Mouse (Mus musculus) megakaryocyte, embryonic 14.5 days (primary cell): ENCODE results near the gene Snai3. TPM values are rescaled to one million over a fixed set of nuclear protein-coding genes. Genes with fewer than 3 reads are reported as not detected.

ENCODE experiments used
- H3K27me3 ChIP-seq: replicated peaks from 2 replicates; pipeline ENCODE3; 2012; ENCODE audit warnings: inconsistent platforms
- H3K36me3 ChIP-seq: replicated peaks from 2 replicates; pipeline ENCODE3; 2012; ENCODE audit warnings: low read length, inconsistent platforms, mixed read lengths
- H3K4me1 ChIP-seq: 2 replicates; pipeline ENCODE4 v1.6.1; 2012; ENCODE audit warnings: inconsistent platforms
- H3K4me3 ChIP-seq: replicated peaks from 2 replicates; pipeline ENCODE3; 2012; ENCODE audit warnings: moderate library complexity, mild to moderate bottlenecking, inconsistent platforms
- H3K9me3 ChIP-seq: 2 replicates; pipeline ENCODE4 v1.6.1; 2012; ENCODE audit warnings: inconsistent platforms
- FLI1 ChIP-seq: IDR thresholded peaks from 2 replicates; pipeline ENCODE4 v1.6.1; 2012; ENCODE audit warnings: low read length, inconsistent platforms, mixed read lengths
- GATA1 ChIP-seq: IDR thresholded peaks from 3 replicates; pipeline ENCODE4 v1.6.1; 2012; ENCODE audit warnings: mixed read lengths, low read length, inconsistent platforms, borderline replicate concordance
- polyA plus RNA-seq: library from polyadenylated mRNA; stranded (reverse); fragments of >175 nt; gene quantifications from 2 replicates; pipeline ENCODE4 v1.2.3, GENCODE M21; 2012; ENCODE audit warnings: low replicate concordance; ENCODE audit not compliant: insufficient read depth

The Snai3 gene
- polyA plus RNA-seq, 1 experiment = 8.0 TPM

DNA sequence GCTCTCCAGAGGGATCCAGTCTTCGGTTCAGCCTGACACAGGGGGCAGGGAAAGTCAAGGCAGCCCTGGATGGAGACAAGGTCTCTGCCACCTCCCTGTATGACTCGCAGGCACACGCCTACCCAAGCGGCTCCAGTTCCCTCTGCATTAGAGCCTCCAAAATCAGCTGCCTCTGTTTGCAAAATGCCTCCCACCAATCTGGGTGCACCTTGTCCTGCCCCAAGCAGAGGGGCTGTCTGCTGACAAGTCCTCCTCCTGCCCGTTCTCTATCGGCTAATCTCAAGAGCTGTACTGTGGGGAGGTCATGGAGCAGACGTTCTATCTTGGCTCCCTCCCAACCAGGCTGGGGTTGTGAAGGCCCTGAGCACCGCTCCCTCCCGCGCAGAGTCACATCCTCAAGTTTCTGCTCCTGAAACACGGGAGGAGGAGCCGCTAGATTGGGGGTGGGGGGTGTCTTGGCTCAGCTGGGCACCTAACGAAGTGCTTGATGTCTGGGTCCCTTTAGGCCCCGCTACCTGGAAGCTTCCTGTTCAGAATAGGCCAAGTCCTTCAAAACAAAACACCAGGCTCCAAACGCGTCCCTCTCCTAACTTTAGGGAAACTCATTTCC is 14.5 kb upstream of the Snai3 start:
- Histone ChIP-seq H3K36me3 (peaks cover 72% of the 10 kb centered on the region), H3K4me1 (peaks cover 74% of the 10 kb centered on the region), H3K9me3 (no peaks in the 10 kb centered on the region), H3K4me3 (peak overlapping the region; percentile 91), H3K27me3 (no peaks in the 10 kb centered on the region)
- TF ChIP-seq GATA1 (no peak), FLI1 (no peak)

DNA sequence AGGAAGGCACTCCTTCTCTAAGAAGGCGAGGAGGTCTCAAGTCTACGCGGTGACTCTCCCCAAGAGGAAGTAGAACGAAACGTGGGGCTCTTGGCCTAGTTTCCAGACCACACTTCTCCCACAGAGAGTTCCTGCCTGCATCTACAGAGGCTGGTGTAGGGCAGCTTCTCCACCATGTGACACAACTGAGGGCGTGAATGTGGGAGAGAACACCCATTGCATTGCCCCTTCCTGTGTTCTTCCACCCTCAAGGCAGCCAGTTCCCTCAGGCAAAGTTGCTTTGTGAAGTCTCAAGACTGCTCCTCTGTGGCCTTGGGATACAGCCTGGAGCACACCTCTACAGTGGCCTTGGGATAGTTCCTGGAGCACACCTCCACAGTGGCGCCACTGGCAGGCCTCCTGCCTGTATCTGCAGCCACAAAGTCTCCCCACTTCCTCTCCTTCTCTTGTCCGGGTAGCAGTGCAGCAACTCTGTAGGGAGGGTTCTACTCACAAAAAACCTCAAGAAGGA is 13.4 kb upstream of the Snai3 start:
- Histone ChIP-seq H3K4me3 (peak overlapping the region; percentile 91), H3K36me3 (peaks cover 72% of the 10 kb centered on the region), H3K9me3 (no peaks in the 10 kb centered on the region), H3K4me1 (peaks cover 82% of the 10 kb centered on the region), H3K27me3 (no peaks in the 10 kb centered on the region)
- no peak for TF ChIP-seq FLI1
- no peak for TF ChIP-seq GATA1

DNA sequence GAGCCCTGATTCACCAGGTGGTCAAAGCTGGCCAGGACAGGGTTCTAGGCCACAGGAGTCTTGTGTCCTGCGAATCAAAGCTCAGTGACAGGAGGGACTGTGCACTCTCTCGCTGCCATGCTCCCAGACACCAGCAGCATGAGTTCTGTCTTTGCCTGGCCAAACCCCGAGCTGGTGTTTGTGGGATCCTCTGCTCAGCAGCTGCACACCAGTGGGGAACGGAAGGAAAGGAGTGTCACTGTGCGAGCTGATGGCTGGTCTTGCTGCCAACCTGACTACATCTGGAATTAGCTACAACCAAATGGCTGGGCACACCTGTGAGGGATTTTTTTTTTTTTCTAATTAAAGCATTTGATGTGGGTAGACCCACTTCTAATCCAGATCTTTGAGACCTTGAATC is 10.2 kb upstream of the Snai3 start:
- Histone ChIP-seq H3K36me3 (peaks cover 83% of the 10 kb centered on the region), H3K4me1 (peaks cover 91% of the 10 kb centered on the region), H3K27me3 (no peaks in the 10 kb centered on the region), H3K9me3 (no peaks in the 10 kb centered on the region), H3K4me3 (peak overlapping the region; percentile 15)
- TF ChIP-seq GATA1 (no peak), FLI1 (no peak)

DNA sequence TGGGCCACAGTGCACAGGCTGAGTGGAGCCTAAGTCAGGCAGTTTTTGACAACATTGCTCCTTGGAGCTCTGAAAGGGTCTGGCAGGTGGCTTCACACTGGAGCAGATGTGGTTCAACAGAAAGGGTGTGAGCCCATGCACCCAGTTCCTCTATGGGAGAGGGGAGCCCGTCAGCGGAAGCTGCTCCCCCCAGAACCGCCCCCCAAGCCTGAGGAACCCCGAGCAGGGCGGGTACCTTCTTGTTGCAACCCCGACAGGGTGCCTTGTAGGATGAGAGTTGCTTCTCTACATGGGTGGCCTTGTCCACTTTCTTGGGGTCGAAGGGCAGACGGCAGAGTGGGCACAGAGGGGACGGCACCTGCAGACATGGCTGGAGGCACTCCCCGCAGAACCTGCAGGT is 9.4 kb upstream of the Snai3 start:
- no peaks in the 10 kb centered on the region for H3K27me3 ChIP-seq
- no peak overlapping the region for H3K4me3 ChIP-seq
- H3K9me3 ChIP-seq = no peaks in the 10 kb centered on the region
- H3K36me3 ChIP-seq = peaks cover 91% of the 10 kb centered on the region
- H3K4me1 ChIP-seq = peaks cover 96% of the 10 kb centered on the region
- TF ChIP-seq FLI1 = no peak
- TF ChIP-seq GATA1 = no peak

DNA sequence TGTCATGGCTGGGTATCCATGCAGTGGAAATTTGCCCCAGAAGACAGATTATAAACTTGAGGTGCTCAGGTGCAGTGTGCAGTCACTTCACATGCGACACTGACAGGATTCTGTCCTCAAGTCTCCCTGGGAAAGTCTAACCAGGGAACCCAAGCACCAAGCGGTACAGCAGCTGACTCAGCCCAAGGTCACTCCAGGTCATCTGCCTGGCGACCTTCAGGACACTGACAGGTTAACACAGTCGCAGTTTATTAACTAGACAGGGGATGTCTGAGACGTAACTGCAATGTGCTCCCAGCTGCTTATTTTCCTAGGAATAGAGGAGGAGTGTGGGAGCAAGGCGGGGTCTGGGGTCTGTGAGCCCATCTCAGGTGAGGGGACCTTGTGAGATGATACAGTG is 8.9 kb upstream of the Snai3 start:
- H3K9me3 ChIP-seq = no peaks in the 10 kb centered on the region
- peaks cover 96% of the 10 kb centered on the region for H3K4me1 ChIP-seq
- TF ChIP-seq GATA1 (no peak), FLI1 (no peak)
- no peaks in the 10 kb centered on the region for H3K27me3 ChIP-seq
- H3K4me3 ChIP-seq = no peak overlapping the region
- peaks cover 93% of the 10 kb centered on the region for H3K36me3 ChIP-seq

DNA sequence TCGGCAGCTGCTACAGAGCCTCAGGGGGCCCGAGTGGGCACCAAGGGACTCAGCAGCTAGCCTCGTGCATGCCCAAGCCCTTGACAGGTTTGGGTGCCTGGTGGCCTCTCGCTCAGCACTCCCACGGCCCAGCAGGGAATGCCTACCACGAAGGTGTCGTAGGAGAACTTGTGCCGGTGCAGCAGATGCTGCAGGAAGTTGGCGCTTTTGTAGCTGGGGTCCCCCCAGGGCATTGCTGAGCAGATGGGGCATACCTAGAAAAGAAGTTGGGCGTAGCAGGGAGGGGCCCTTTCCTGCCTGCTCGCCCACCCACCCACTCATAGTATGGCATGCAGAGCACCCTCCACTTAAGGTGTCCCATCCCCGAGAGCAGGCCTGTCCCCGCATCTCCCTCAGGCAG is 7.3 kb upstream of the Snai3 start:
- TF ChIP-seq GATA1 = no peak
- no peak for TF ChIP-seq FLI1
- Histone ChIP-seq H3K4me3 (no peak overlapping the region), H3K9me3 (no peaks in the 10 kb centered on the region), H3K4me1 (peaks cover 96% of the 10 kb centered on the region), H3K27me3 (no peaks in the 10 kb centered on the region), H3K36me3 (peaks cover 79% of the 10 kb centered on the region)

DNA sequence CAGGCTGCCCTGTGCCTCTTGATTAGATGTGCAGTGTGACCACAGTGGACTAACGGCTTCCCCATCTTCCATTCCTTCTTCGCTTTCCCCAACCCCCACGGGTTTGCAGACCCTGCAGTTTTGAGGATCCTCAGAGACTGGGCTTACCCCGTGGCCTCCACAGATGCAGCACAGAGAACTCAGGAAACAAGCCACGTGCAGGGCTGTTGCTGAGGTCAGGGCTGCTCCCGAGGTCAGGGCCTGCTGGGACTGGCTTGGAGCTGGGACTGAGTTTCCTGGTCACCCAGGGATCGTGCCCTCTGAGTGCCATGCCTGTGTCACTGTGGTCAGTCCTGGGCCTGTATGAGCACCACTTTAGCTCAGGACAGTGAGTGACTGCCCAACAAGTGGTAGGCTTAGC is 4.5 kb upstream of the Snai3 start:
- Histone ChIP-seq H3K4me3 (peak overlapping the region; percentile 79), H3K4me1 (peaks cover 97% of the 10 kb centered on the region), H3K27me3 (no peaks in the 10 kb centered on the region), H3K36me3 (peaks cover 52% of the 10 kb centered on the region), H3K9me3 (no peaks in the 10 kb centered on the region)
- TF ChIP-seq FLI1 = no peak
- no peak for TF ChIP-seq GATA1

DNA sequence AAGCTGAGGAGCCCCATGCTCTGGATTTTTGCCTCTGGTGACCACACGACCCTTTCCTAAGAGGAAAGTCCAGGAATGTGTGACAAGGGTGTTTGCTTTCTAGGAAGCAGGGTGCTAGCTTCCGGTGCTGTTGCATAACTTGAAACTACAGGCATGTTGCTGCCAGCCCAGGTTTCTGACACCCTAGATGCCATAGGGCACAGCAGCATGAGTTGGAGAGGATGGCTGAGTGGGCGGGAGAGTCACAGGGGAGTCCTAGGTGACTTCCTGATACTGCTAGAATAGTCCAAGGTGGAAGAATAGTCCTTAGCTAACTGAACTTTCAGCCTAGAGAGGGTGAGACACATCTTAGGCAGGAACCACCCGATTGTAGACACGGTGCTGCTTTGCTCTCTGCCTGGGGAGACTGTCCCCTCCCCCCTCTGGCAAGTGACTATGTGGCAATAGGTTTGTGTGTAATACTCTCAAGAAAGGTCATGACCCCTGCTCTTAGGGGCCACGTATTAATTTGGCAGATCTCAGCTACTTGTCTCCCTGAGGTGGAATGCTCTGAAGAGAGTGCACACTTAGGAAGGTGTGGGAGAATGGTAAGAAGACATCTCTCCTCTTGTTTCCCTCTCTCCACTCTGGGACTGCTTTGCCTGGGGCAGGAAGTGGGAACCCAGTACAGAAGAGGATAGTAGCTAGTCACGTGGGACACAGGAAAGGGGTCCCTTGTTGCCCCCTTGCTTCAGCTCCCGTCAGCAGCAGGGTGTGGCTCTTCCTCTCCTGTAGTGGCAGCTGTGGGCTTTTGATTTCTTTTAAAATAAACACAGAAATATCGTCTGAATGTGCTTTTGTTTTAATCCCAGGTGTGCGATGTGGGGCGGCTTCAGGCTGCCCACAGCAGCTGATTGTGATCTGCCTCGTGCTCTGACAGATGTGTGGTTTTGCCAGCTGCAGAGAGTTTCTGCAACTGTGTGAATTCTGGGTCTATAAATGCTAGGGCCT is 3.4 kb upstream of the Snai3 start:
- Histone ChIP-seq H3K4me3 (peak overlapping the region; percentile 62), H3K9me3 (no peaks in the 10 kb centered on the region), H3K27me3 (no peaks in the 10 kb centered on the region), H3K4me1 (peaks cover 97% of the 10 kb centered on the region), H3K36me3 (peaks cover 42% of the 10 kb centered on the region)
- no peak for TF ChIP-seq FLI1
- no peak for TF ChIP-seq GATA1

DNA sequence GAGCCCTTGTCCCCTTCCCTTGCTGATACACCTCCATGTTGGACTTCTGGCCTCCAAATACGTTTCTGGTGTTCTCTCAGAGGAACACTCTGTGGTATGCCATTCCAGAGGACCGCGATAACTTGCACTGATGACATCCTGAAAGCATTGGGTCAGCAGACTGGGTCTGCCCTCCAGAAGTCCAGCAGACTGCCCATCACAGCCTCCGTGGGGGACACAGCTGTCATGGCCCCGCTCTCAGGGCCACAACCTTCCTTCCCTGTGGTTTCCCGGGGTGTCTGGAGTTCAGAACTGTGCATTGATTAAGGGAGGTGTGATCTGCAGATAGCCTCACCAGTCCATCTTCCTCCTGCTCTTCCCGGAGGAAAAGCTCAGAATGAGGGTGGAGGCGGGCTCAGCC is 2.0 kb upstream of the Snai3 start:
- H3K27me3 ChIP-seq = peaks cover 6% of the 10 kb centered on the region

DNA sequence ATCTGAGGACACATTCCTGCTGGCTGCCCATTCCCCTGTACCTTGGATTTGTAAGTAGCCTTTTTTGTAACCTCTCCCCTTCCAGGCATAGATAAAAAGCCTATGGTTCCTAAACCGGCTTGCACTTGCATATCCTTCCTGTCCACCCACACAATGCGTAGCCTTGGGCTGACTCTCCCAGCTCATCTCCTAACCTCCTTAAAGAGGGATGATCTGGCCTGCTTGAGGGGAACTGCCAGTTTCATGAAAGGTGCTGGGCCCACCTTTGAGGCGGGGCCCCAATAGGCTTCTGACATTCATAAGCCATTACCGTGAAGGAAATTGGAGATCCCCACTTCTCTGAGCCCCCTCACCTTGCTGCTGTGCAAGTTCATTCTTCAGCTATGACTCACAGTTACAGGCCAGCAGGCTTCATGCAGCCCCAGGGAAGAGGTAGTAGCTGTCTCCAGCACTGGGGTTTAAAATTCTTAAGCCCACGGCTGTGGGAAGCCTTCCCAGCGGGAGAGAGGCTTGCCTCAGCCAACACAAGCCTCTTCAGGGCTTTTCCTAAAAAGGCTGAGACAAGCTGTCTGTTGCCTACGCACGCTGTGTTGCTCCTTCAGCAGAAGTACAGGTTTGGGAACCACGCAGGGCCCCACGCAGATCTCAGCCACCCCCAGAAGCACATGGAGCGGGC is 1.1 kb upstream of the Snai3 start:
- no peak for TF ChIP-seq GATA1
- TF ChIP-seq FLI1 = no peak
- Histone ChIP-seq H3K27me3 (peaks cover 14% of the 10 kb centered on the region), H3K9me3 (no peaks in the 10 kb centered on the region), H3K4me1 (peaks cover 91% of the 10 kb centered on the region), H3K36me3 (peaks cover 32% of the 10 kb centered on the region), H3K4me3 (peak overlapping the region; percentile 90)

More for the DNA sequence above, 2.0 kb upstream of the Snai3 start:
- Histone ChIP-seq H3K4me3 (peak overlapping the region; percentile 7), H3K9me3 (no peaks in the 10 kb centered on the region), H3K36me3 (peaks cover 32% of the 10 kb centered on the region), H3K4me1 (peaks cover 91% of the 10 kb centered on the region)
- TF ChIP-seq GATA1 (no peak), FLI1 (no peak)
